Mouse (Mus musculus) C2C12 (cell line): ENCODE results near the gene Cfap43.

ENCODE experiments used
- CTCF ChIP-seq: IDR thresholded peaks from one replicate; pipeline ENCODE4 v1.5.1; 2011; ENCODE audit not compliant: control insufficient read depth, insufficient read depth, insufficient read length
- FOSL1 ChIP-seq: IDR thresholded peaks from one replicate; pipeline ENCODE4 v1.8.0; 2011; ENCODE audit warnings: mild to moderate bottlenecking, low read length; ENCODE audit not compliant: poor library complexity, insufficient read depth, severe bottlenecking
- MAX ChIP-seq: IDR thresholded peaks from one replicate; pipeline ENCODE4 v1.6.1; 2011; ENCODE audit warnings: mild to moderate bottlenecking, control low read depth
- MYOD1 ChIP-seq: IDR thresholded peaks from one replicate; pipeline ENCODE4 v1.6.1; 2011; ENCODE audit warnings: low read depth; ENCODE audit not compliant: control insufficient read depth, insufficient read length
- USF1 ChIP-seq: IDR thresholded peaks from one replicate; pipeline ENCODE4 v1.6.1; 2011; ENCODE audit warnings: low read depth, mild to moderate bottlenecking, control low read depth, moderate library complexity

GRCm38 (mm10) chr19:47871515-47871914 lies 47.6 kb downstream of the Cfap43 start:
- TF ChIP-seq CTCF, result no peak
- TF ChIP-seq USF1, result no peak
- TF ChIP-seq MYOD1, result no peak
- TF ChIP-seq MAX, result no peak
- TF ChIP-seq FOSL1, result no peak
